Mouse (Mus musculus): ENCODE measurements around the gene Map1s. TPM values are rescaled to one million over a fixed set of nuclear protein-coding genes. Genes with fewer than 3 reads are reported as not detected.
A peak's percentile ranks its signal among the peaks of the same experiment; 100 is the strongest.
"Not testable (repeated sequence)": the region's sequence is repeated elsewhere in the genome, so short reads cannot be mapped to it uniquely, and the experiment has no call there.

Gene Map1s
- total RNA-seq, 2 experiments from 2014 or later: 25.6 to 42.0 TPM

- DNase-seq: no peak
These were observed 29.4 kb upstream of the Map1s start for GRCm38 (mm10) chr8:70876382-70876781.

- no peak for DNase-seq
These were observed 27.6 kb upstream of the Map1s start for GRCm38 (mm10) chr8:70878178-70878577.

- DNase-seq: no peak
These were observed 26.2 kb upstream of the Map1s start for GRCm38 (mm10) chr8:70879500-70879899.

- peak in 1 of 2 experiments; percentile 63 for DNase-seq
These were observed 25.6 kb upstream of the Map1s start for GRCm38 (mm10) chr8:70880126-70880525.

- DNase-seq: peak in 1 of 2 experiments; percentile 32
These were observed 25.2 kb upstream of the Map1s start for GRCm38 (mm10) chr8:70880546-70880945.

GRCm38 (mm10) chr8:70884186-70884585 is 21.5 kb upstream of the Map1s start:
- DNase-seq: no peak

- DNase-seq: no peak
These were observed 21.0 kb upstream of the Map1s start for GRCm38 (mm10) chr8:70884683-70885082.

GRCm38 (mm10) chr8:70885612-70886011 is 20.1 kb upstream of the Map1s start:
- DNase-seq: peak in 1 of 2 experiments; percentile 61

GRCm38 (mm10) chr8:70887669-70888068 is 18.1 kb upstream of the Map1s start:
- peak in 1 of 2 experiments; percentile 67 for DNase-seq

- DNase-seq: no peak
These were observed 15.1 kb upstream of the Map1s start for GRCm38 (mm10) chr8:70890656-70891055.

- no peak for DNase-seq
These were observed 14.4 kb upstream of the Map1s start for GRCm38 (mm10) chr8:70891356-70891755.

- no peak for DNase-seq
These were observed 13.5 kb upstream of the Map1s start, which contains the start of gene Slc5a5 for GRCm38 (mm10) chr8:70892022-70892895. Slc5a5 (minus strand) TSS chr8:70892757.

- no peak for DNase-seq
These were observed 12.7 kb upstream of the Map1s start for GRCm38 (mm10) chr8:70892896-70893655.

GRCm38 (mm10) chr8:70893656-70894384 is 11.9 kb upstream of the Map1s start:
- DNase-seq: peak; percentile 74 to 84

- DNase-seq: no peak
These were observed 11.4 kb upstream of the Map1s start for GRCm38 (mm10) chr8:70894385-70894720.

GRCm38 (mm10) chr8:70894771-70895545 is 10.8 kb upstream of the Map1s start:
- DNase-seq: no peak

GRCm38 (mm10) chr8:70895571-70896259 is 10.0 kb upstream of the Map1s start:
- DNase-seq: not testable (repeated sequence)

GRCm38 (mm10) chr8:70896316-70897020 is 9.3 kb upstream of the Map1s start:
- DNase-seq: no peak

- DNase-seq: peak; percentile 95
These were observed 8.6 kb upstream of the Map1s start, which contains the start of gene Rpl18a for GRCm38 (mm10) chr8:70897021-70897680. Rpl18a (minus strand) TSS chr8:70897412.
